Mouse (Mus musculus) lung, adult 2 months (tissue): Measurements from ENCODE around the gene Yae1d1.

Experiments
- CTCF ChIP-seq: fragments of 200-500 bp; IDR thresholded peaks from 2 replicates; pipeline ENCODE4 v1.5.1; 2011; ENCODE audit warnings: mild to moderate bottlenecking, low read length, control low read depth; ENCODE audit not compliant: insufficient read depth
- POLR2A ChIP-seq: fragments of 200-500 bp; IDR thresholded peaks from 2 replicates; pipeline ENCODE4 v1.6.1; 2011; ENCODE audit warnings: low read depth, mild to moderate bottlenecking, control low read depth, low read length, borderline replicate concordance; ENCODE audit errors: extremely low read depth

DNA sequence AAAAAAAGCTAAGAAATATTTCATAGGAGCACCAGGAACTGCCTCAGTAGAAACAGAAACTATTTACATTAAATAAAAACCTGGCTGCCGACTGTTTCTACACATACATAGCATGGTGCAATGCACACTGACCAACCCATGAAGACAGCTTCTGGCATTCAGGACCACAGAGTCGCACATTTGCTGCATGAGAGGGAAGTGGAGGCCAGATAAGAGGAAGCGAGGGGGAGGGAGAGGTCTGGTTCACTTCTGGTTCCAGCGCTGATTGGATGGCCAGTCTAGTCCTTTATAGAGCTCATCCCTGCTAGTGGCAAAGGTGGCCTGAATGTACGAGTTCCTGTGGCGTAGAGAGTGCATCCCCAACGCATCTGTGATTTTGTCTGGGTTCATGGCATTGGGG, 32.5 kb downstream of the Yae1d1 start:
- TF ChIP-seq CTCF (no peak), POLR2A (no peak)
